Comparison of ENCODE assay signal across 13 mouse cellular contexts in the genomic region with DNA sequence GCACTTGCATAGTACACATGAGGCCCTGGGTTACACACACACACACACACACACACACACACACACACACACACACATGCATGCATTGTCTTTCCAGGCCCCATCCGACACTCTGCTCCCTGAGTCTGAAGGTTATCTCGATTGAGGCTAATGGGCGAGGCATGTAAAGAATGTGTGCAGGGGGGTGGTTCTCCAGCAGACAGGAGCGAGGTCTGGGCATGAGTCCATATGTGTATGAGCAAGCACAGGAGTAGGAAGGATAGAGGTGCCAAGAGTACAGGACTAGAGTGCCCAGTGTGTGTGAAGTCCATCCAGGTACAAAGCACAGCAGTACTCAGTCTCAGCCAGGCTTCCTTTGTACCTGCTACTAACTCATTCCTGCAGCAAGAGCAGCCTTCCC.
DNase-seq lines count a peak whose midpoint lies in the region; ATAC-seq lines count a peak whose summit lies in the region.
"Had no signal": no experiment of that assay in that cellular context is flagged by ENCODE, and none has a peak within 500 bp of the region (broad histone marks: within the 10 kb centered on the region; RNA-seq: fewer than 3 reads in every experiment).

No protein-coding gene starts in this region.

- no peak overlapping the region for H3K9ac ChIP-seq in heart, embryonic 14.5 days (ENCODE audit: low read length)
- H3K9ac ChIP-seq in midbrain, embryonic 13.5 days (replicated peaks) = no peak overlapping the region
- H3K9ac ChIP-seq: heart, embryonic 13.5 days had no signal

- no peak overlapping the region for H3K4me2 ChIP-seq in heart, embryonic 14.5 days (ENCODE audit: low read length)
- no peak overlapping the region for H3K4me2 ChIP-seq in midbrain, embryonic 13.5 days (replicated peaks)
- H3K4me2 ChIP-seq: heart, embryonic 13.5 days had no signal

- H3K36me3 ChIP-seq in heart, embryonic 14.5 days (ENCODE audit: control insufficient read depth, insufficient read depth, low read length) = no peaks in the 10 kb centered on the region
- H3K36me3 ChIP-seq in hindbrain, embryonic 10.5 days = no peaks in the 10 kb centered on the region
- no peaks in the 10 kb centered on the region for H3K36me3 ChIP-seq in midbrain, embryonic 13.5 days
- H3K36me3 ChIP-seq: heart, embryonic 13.5 days had no signal

- 29% methylated on average over 4 of the region's 4 CpGs for WGBS in heart, embryonic 14.5 days
- WGBS in hindbrain, embryonic 10.5 days = 78% methylated on average over 4 of the region's 4 CpGs
- 80% methylated on average over 4 of the region's 4 CpGs for WGBS in midbrain, embryonic 13.5 days

- no peak overlapping the region for H3K4me3 ChIP-seq in heart, embryonic 14.5 days (ENCODE audit: control insufficient read depth in 1 of 2, insufficient read depth in 1 of 2, low read depth in 1 of 2, low read length in 2 of 2)
- no peak overlapping the region for H3K4me3 ChIP-seq in hindbrain, embryonic 10.5 days
- H3K4me3 ChIP-seq in midbrain, embryonic 13.5 days (replicated peaks) = no peak overlapping the region
- H3K4me3 ChIP-seq: heart, embryonic 13.5 days; megakaryocyte, embryonic 14.5 days had no signal

- peak overlapping the region; percentile 43 to 55; a peak in 3 of 4 replicates for H3K27ac ChIP-seq in heart, embryonic 14.5 days (replicated peaks in 1 of 2; ENCODE audit: control insufficient read depth in 1 of 2, insufficient read depth in 1 of 2, low read depth in 2 of 2, low read length in 2 of 2)
- no peak overlapping the region for H3K27ac ChIP-seq in hindbrain, embryonic 10.5 days
- no peak overlapping the region for H3K27ac ChIP-seq in midbrain, embryonic 13.5 days

- no peaks in the 10 kb centered on the region for H3K27me3 ChIP-seq in heart, embryonic 14.5 days (ENCODE audit: control insufficient read depth, insufficient read depth, low read length)
- no peaks in the 10 kb centered on the region for H3K27me3 ChIP-seq in hindbrain, embryonic 10.5 days (ENCODE audit: insufficient read depth, poor library complexity, severe bottlenecking)
- H3K27me3 ChIP-seq in midbrain, embryonic 13.5 days = no peaks in the 10 kb centered on the region; the same call in 1 of the 2 replicates
- H3K27me3 ChIP-seq: heart, embryonic 13.5 days had no signal

- peaks cover 4 to 5% of the 10 kb centered on the region in 2 experiments; a peak in 3 of 4 replicates for H3K4me1 ChIP-seq in heart, embryonic 14.5 days (ENCODE audit: control insufficient read depth in 2 of 2, insufficient read depth in 2 of 2, low read length in 2 of 2)
- no peaks in the 10 kb centered on the region for H3K4me1 ChIP-seq in hindbrain, embryonic 10.5 days (replicated peaks)
- no peaks in the 10 kb centered on the region for H3K4me1 ChIP-seq in midbrain, embryonic 13.5 days (replicated peaks)
- H3K4me1 ChIP-seq: megakaryocyte, embryonic 14.5 days had no signal

- H3K9me3 ChIP-seq in heart, embryonic 14.5 days (ENCODE audit: control insufficient read depth, low read length) = no peaks in the 10 kb centered on the region
- no peaks in the 10 kb centered on the region for H3K9me3 ChIP-seq in hindbrain, embryonic 10.5 days
- H3K9me3 ChIP-seq in midbrain, embryonic 13.5 days = no peaks in the 10 kb centered on the region
- H3K9me3 ChIP-seq: heart, embryonic 13.5 days had no signal

- peak; percentile 58; the same call in 1 of the 2 replicates for ATAC-seq in cerebellum, adult (ENCODE audit: insufficient number of reproducible peaks, low FRiP score, low TSS enrichment)
- ATAC-seq in heart, embryonic 14.5 days (ENCODE audit: insufficient number of reproducible peaks, insufficient read depth, low FRiP score, low read depth) = peak; percentile 84
- ATAC-seq in midbrain, embryonic 13.5 days = no peak
- ATAC-seq: forebrain, embryonic 16.5 days had no signal

- DNase-seq in cerebellum, adult 8-10 months = no peak
- peak; percentile 53 for DNase-seq in Muller cell, postnatal 12 days (ENCODE audit: inconsistent ontology term)
- peak; percentile 37 to 39 for DNase-seq in lung, adult 18-20 months
- DNase-seq in layer of hippocampus, adult 9-11 months = no peak
- DNase-seq in hindbrain, embryonic 10.5 days (ENCODE audit: low spot score) = no peak
- DNase-seq: adrenal gland, postnatal 36 days; spleen, adult 18-20 months had no signal

Comparison
In these comparisons a context has a peak if more than half of its experiments do, and no peak if none do; other contexts are left out.
1. DNase-seq: peak in Muller cell, postnatal 12 days (single experiment) and lung, adult 18-20 months (2 of 2); none in cerebellum, adult 8-10 months (single experiment), layer of hippocampus, adult 9-11 months (single experiment) and hindbrain, embryonic 10.5 days (single experiment).
2. H3K27ac ChIP-seq: peak in heart, embryonic 14.5 days (2 of 2); none in hindbrain, embryonic 10.5 days (single experiment) and midbrain, embryonic 13.5 days (single experiment).